Mouse (Mus musculus) megakaryocyte, embryonic 14.5 days (primary cell): ENCODE data around the gene Fam25c. TPM values are rescaled to one million over a fixed set of nuclear protein-coding genes. Genes with fewer than 3 reads are reported as not detected.

ENCODE experiments used
- H3K27me3 ChIP-seq: replicated peaks from 2 replicates; pipeline ENCODE3; 2012; ENCODE audit warnings: inconsistent platforms
- H3K36me3 ChIP-seq: replicated peaks from 2 replicates; pipeline ENCODE3; 2012; ENCODE audit warnings: low read length, inconsistent platforms, mixed read lengths
- H3K4me1 ChIP-seq: 2 replicates; pipeline ENCODE4 v1.6.1; 2012; ENCODE audit warnings: inconsistent platforms
- H3K4me3 ChIP-seq: replicated peaks from 2 replicates; pipeline ENCODE3; 2012; ENCODE audit warnings: moderate library complexity, mild to moderate bottlenecking, inconsistent platforms
- H3K9me3 ChIP-seq: 2 replicates; pipeline ENCODE4 v1.6.1; 2012; ENCODE audit warnings: inconsistent platforms
- FLI1 ChIP-seq: IDR thresholded peaks from 2 replicates; pipeline ENCODE4 v1.6.1; 2012; ENCODE audit warnings: low read length, inconsistent platforms, mixed read lengths
- GATA1 ChIP-seq: IDR thresholded peaks from 3 replicates; pipeline ENCODE4 v1.6.1; 2012; ENCODE audit warnings: mixed read lengths, low read length, inconsistent platforms, borderline replicate concordance
- polyA plus RNA-seq: library from polyadenylated mRNA; stranded (reverse); fragments of >175 nt; gene quantifications from 2 replicates; pipeline ENCODE4 v1.2.3, GENCODE M21; 2012; ENCODE audit warnings: low replicate concordance; ENCODE audit not compliant: insufficient read depth

Gene Fam25c
- polyA plus RNA-seq, 1 experiment, result not detected

DNA sequence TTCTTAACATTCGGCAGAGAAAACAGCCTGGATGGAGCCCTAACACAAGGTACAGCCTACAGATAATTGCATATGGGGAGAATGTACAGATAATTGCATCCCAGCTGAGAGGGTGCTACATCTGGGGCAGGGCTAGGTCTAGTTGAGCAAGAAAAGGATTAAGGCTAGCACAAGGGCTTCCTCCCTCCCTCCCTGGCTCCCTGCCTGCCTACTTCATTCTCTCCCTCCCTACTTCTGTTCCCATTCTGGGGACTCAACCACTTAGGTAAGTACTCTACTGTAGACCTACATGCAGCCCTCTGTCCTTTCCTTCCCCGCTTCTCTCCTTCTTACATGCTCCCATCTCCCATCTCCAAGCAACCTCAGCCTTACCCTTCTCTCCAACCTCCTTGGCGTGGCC, 1.9 kb downstream of the Fam25c start:
- Histone ChIP-seq H3K36me3 (no peaks in the 10 kb centered on the region), H3K9me3 (no peaks in the 10 kb centered on the region), H3K4me3 (no peak overlapping the region), H3K4me1 (no peaks in the 10 kb centered on the region), H3K27me3 (peaks cover 36% of the 10 kb centered on the region)
- no peak for TF ChIP-seq GATA1
- no peak for TF ChIP-seq FLI1

GRCm38 (mm10) chr14:34352523-34352922, 2.7 kb downstream of the Fam25c start:
- TF ChIP-seq GATA1 (no peak), FLI1 (no peak)
- Histone ChIP-seq H3K9me3 (no peaks in the 10 kb centered on the region), H3K4me3 (no peak overlapping the region), H3K27me3 (peaks cover 30% of the 10 kb centered on the region), H3K4me1 (no peaks in the 10 kb centered on the region), H3K36me3 (no peaks in the 10 kb centered on the region)

- Histone ChIP-seq H3K27me3 (peaks cover 26% of the 10 kb centered on the region), H3K4me1 (no peaks in the 10 kb centered on the region), H3K4me3 (no peak overlapping the region), H3K9me3 (no peaks in the 10 kb centered on the region), H3K36me3 (no peaks in the 10 kb centered on the region)
- TF ChIP-seq GATA1 (no peak), FLI1 (no peak)
These were observed 3.6 kb downstream of the Fam25c start for GRCm38 (mm10) chr14:34351660-34352059.

DNA sequence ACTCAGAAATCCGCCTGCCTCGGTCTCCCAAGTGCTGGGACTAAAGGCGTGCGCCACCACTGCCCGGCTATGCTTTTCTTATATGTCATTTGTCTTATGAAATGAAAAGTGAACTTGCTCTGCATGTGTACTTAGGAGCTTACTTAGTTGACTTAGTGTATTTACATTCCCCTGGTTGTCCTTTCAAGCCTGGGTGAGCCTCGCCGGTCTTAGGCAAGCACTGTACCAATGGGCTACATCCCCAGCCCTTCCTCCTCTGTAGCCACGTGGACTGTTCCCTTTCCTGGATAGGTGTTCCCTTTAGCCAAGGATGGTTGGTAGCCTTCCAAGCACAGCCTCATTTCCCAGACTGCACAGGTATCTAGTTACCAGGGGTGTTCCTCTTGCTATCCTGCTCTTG, 6.2 kb downstream of the Fam25c start:
- H3K36me3 ChIP-seq, result peaks cover 19% of the 10 kb centered on the region
- TF ChIP-seq GATA1, result no peak
- no peak for TF ChIP-seq FLI1

DNA sequence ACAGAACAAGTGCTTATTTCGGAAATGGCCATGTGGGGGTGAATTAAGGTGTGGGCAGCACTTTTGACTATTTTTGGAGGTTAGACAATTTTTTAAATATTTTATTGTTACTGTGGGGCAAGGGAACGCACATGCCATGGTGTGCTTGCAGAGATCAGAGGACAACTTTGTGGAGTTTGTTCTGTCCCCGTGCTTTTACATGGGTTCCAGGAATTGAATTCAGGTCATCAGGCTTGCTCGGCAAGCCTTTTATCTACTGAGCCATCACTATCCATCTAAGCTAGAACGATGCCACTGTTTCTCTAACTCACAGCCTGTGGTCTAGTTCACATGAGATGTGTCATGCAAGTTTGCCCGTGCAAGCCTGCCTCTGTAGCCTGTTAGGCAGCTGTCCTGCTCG, 6.9 kb downstream of the Fam25c start:
- Histone ChIP-seq H3K4me3 (no peak overlapping the region), H3K4me1 (peaks cover 3% of the 10 kb centered on the region; the same call in 1 of the 2 replicates), H3K27me3 (peaks cover 10% of the 10 kb centered on the region), H3K9me3 (no peaks in the 10 kb centered on the region), H3K36me3 (peaks cover 23% of the 10 kb centered on the region)
- TF ChIP-seq FLI1 (no peak), GATA1 (no peak)

More for the DNA sequence above, 6.2 kb downstream of the Fam25c start:
- Histone ChIP-seq H3K4me3 (no peak overlapping the region), H3K9me3 (no peaks in the 10 kb centered on the region), H3K27me3 (peaks cover 17% of the 10 kb centered on the region), H3K4me1 (peaks cover 3% of the 10 kb centered on the region; the same call in 1 of the 2 replicates)

DNA sequence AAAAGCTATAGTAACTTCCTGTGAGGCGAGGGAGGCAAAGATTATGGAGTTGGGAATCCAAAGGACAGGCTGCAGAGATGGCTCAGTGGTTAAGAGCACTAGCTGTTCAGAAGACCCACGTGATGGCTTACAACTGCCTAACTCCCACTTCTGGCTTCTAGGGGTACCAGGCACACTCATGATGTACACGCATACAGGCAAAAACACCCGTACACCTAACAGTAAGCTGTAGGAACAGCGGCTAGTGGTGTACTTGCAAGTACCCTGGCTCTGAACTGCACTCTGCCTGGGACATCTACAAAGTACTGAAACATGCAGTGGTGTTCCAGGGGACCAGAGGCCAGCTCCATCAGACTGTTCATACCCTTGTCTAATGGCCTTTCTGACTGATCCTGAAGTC, 8.1 kb downstream of the Fam25c start:
- Histone ChIP-seq H3K9me3 (no peaks in the 10 kb centered on the region), H3K4me1 (peaks cover 3% of the 10 kb centered on the region; the same call in 1 of the 2 replicates), H3K36me3 (peaks cover 35% of the 10 kb centered on the region), H3K4me3 (no peak overlapping the region), H3K27me3 (peaks cover 5% of the 10 kb centered on the region)
- TF ChIP-seq GATA1 (no peak), FLI1 (no peak)

GRCm38 (mm10) chr14:34345771-34346566, 9.3 kb downstream of the Fam25c start:
- H3K4me1 ChIP-seq, result peaks cover 3% of the 10 kb centered on the region; the same call in 1 of the 2 replicates

GRCm38 (mm10) chr14:34344361-34344760, 10.9 kb downstream of the Fam25c start:
- Histone ChIP-seq H3K27me3 (peaks cover 2% of the 10 kb centered on the region), H3K9me3 (no peaks in the 10 kb centered on the region), H3K36me3 (peaks cover 59% of the 10 kb centered on the region), H3K4me3 (no peak overlapping the region), H3K4me1 (peaks cover 3% of the 10 kb centered on the region; the same call in 1 of the 2 replicates)
- TF ChIP-seq GATA1, result no peak
- TF ChIP-seq FLI1, result no peak

More at GRCm38 (mm10) chr14:34345771-34346566, 9.3 kb downstream of the Fam25c start:
- peaks cover 5% of the 10 kb centered on the region for H3K27me3 ChIP-seq
- peak overlapping the region; percentile 50 for H3K4me3 ChIP-seq
- H3K9me3 ChIP-seq, result no peaks in the 10 kb centered on the region
- no peak for TF ChIP-seq GATA1
- no peak for TF ChIP-seq FLI1
- peaks cover 45% of the 10 kb centered on the region for H3K36me3 ChIP-seq

DNA sequence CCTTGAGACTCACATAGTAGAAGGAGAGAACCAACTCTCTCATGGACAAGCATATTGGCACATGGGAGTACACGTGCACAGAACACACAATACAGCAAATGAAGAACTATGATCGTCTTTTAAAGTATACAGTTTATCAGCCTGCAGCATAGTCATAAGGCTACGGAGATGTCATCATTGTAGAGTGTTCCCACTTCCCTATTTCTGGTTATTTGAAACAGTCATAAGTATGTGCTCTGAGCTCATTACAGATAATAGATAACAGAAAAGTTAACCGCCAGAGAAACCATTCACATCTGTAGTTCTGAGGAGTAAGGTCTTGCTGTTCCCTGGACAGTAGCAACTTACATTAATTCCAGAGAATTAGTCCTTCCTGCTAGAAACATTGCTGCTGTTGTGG, 12.2 kb downstream of the Fam25c start:
- TF ChIP-seq GATA1, result no peak
- TF ChIP-seq FLI1, result no peak
- Histone ChIP-seq H3K4me1 (peaks cover 3% of the 10 kb centered on the region; the same call in 1 of the 2 replicates), H3K27me3 (no peaks in the 10 kb centered on the region), H3K4me3 (no peak overlapping the region), H3K9me3 (no peaks in the 10 kb centered on the region), H3K36me3 (peaks cover 71% of the 10 kb centered on the region)

GRCm38 (mm10) chr14:34341993-34342392, 13.2 kb downstream of the Fam25c start:
- H3K36me3 ChIP-seq, result peaks cover 81% of the 10 kb centered on the region
- H3K27me3 ChIP-seq, result no peaks in the 10 kb centered on the region
- H3K9me3 ChIP-seq, result no peaks in the 10 kb centered on the region
- H3K4me3 ChIP-seq, result no peak overlapping the region
- TF ChIP-seq GATA1, result no peak
- no peak for TF ChIP-seq FLI1
- H3K4me1 ChIP-seq, result peaks cover 3% of the 10 kb centered on the region; the same call in 1 of the 2 replicates
